Mouse (Mus musculus) embryonic stem cell, embryonic (primary cell): Measurements from ENCODE around the gene Prss54.

Experiments
- CTCF ChIA-PET, 4 experiments: fragments of 300-600 bp in 2 of 4; fragments of 350-600 bp in 2 of 4; sonication (Branson Sonifier 250); formaldehyde crosslinking; loops; one replicate each; lab custom pipeline; 2022; ENCODE audit warnings: inconsistent platforms in 2 of 4; lab: Charles Lee
- POLR2A ChIA-PET, 4 experiments: fragments of 300-600 bp in 2 of 4; fragments of 350-600 bp in 2 of 4; sonication (Branson Sonifier 250); formaldehyde crosslinking; loops; one replicate each; lab custom pipeline; 2022; ENCODE audit warnings: antibody characterized with exemption in 4 of 4, inconsistent platforms in 1 of 4; lab: Charles Lee

Gene Prss54

GRCm38 (mm10) chr8:95590539-95590938, 14.4 kb upstream of the Prss54 start:
- ChIA-PET CTCF (interaction anchor here in 2 of 4 experiments (0.6 to 1.3 kb wide), 3 partner anchors 9 to 28 kb away, joined by 3 to 6 read pairs (median 4); no protein-coding TSS in a partner anchor), POLR2A (interaction anchor here in 1 of 4 experiments (1.2 kb wide), 1 partner anchor 9 kb away, joined by 5 read pairs; no protein-coding TSS in a partner anchor)

- ChIA-PET CTCF (interaction anchor here in 3 of 4 experiments (0.6 to 1.4 kb wide), 8 partner anchors 11 to 162 kb away, joined by 3 to 5 read pairs (median 3); no protein-coding TSS in a partner anchor), POLR2A (interaction anchor here in 2 of 4 experiments (0.6 to 1.4 kb wide), 3 partner anchors 11 to 265 kb away, joined by 3 to 5 read pairs (median 5); no protein-coding TSS in a partner anchor)
These were observed 13.1 kb upstream of the Prss54 start for GRCm38 (mm10) chr8:95589282-95589681.

GRCm38 (mm10) chr8:95587339-95587738, 11.2 kb upstream of the Prss54 start:
- ChIA-PET POLR2A (no interaction called here), CTCF (interaction anchor here in 1 of 4 experiments (0.7 to 1.4 kb wide), 2 partner anchors 11 to 255 kb away, joined by 3 to 5 read pairs; partner anchors contain the start of genes Prss54, Usb1 and Zfp319)

- CTCF ChIA-PET = no interaction called here
- POLR2A ChIA-PET = interaction anchor here in 1 of 4 experiments (0.6 kb wide), 1 partner anchor 33 kb away, joined by 8 read pairs; no protein-coding TSS in a partner anchor
These were observed 3.0 kb downstream of the Prss54 start for GRCm38 (mm10) chr8:95573146-95573545.

GRCm38 (mm10) chr8:95566809-95567208, 9.3 kb downstream of the Prss54 start:
- ChIA-PET CTCF (interaction anchor here in 1 of 4 experiments (0.7 kb wide), 2 partner anchors 80 to 781 kb away, joined by 3 to 4 read pairs; no protein-coding TSS in a partner anchor), POLR2A (no interaction called here)

GRCm38 (mm10) chr8:95566217-95566616, 9.9 kb downstream of the Prss54 start:
- CTCF ChIA-PET = interaction anchor here in 1 of 4 experiments (0.7 kb wide), 1 partner anchor 58 kb away, joined by 4 read pairs; no protein-coding TSS in a partner anchor

GRCm38 (mm10) chr8:95555963-95556362, 20.2 kb downstream of the Prss54 start:
- ChIA-PET POLR2A (interaction anchor here in 1 of 4 experiments (1.0 to 1.1 kb wide), 3 partner anchors 8 to 11 kb away, joined by 3 to 4 read pairs (median 3); no protein-coding TSS in a partner anchor), CTCF (no interaction called here)

More at GRCm38 (mm10) chr8:95566217-95566616, 9.9 kb downstream of the Prss54 start:
- POLR2A ChIA-PET = interaction anchor here in 1 of 4 experiments (0.6 to 1.3 kb wide), 3 partner anchors 10 to 510 kb away, joined by 3 to 4 read pairs (median 3); no protein-coding TSS in a partner anchor

- POLR2A ChIA-PET = interaction anchor here in 1 of 4 experiments (1.1 to 1.2 kb wide), 2 partner anchors 12 to 50 kb away, joined by 3 to 4 read pairs; no protein-coding TSS in a partner anchor
These were observed 24.6 kb downstream of the Prss54 start for GRCm38 (mm10) chr8:95551577-95551976.

GRCm38 (mm10) chr8:95549871-95550829, 26.0 kb downstream of the Prss54 start:
- ChIA-PET CTCF (interaction anchor here in 2 of 4 experiments (0.6 to 0.7 kb wide), 4 partner anchors 51 to 370 kb away, joined by 3 to 11 read pairs (median 3); no protein-coding TSS in a partner anchor), POLR2A (interaction anchor here in 3 of 4 experiments (0.5 to 1.2 kb wide), 10 partner anchors 9 to 218 kb away, joined by 3 to 6 read pairs (median 3); partner anchors contain the start of genes Ccdc113 (in 2 of the 3), Usb1 (in 1 of the 3) and Zfp319 (in 1 of the 3))

More at GRCm38 (mm10) chr8:95551577-95551976, 24.6 kb downstream of the Prss54 start:
- CTCF ChIA-PET = no interaction called here

- CTCF ChIA-PET = interaction anchor here (0.7 to 1.2 kb wide), 7 partner anchors 14 to 243 kb away, joined by 3 to 8 read pairs (median 3); partner anchors contain the start of gene Ccdc113 (in 1 of the 4)
- POLR2A ChIA-PET = interaction anchor here in 3 of 4 experiments (0.7 to 1.6 kb wide), 15 partner anchors 8 to 216 kb away, joined by 3 to 11 read pairs (median 4); partner anchors contain the start of genes Ccdc113 (in 2 of the 3), Usb1 (in 2 of the 3), Csnk2a2 (in 1 of the 3) and Zfp319 (in 1 of the 3)
These were observed 28.2 kb downstream of the Prss54 start for GRCm38 (mm10) chr8:95547931-95548330.

GRCm38 (mm10) chr8:95546986-95547385, 29.2 kb downstream of the Prss54 start:
- ChIA-PET POLR2A (interaction anchor here in 3 of 4 experiments (0.6 to 4.2 kb wide), 16 partner anchors 9 to 150 kb away, joined by 3 to 47 read pairs (median 6); partner anchors contain the start of gene Ccdc113 (in 3 of the 3)), CTCF (interaction anchor here (0.5 to 2.5 kb wide), 8 partner anchors 13 to 587 kb away, joined by 3 to 9 read pairs (median 4); partner anchors contain the start of gene Ccdc113 (in 2 of the 4))

GRCm38 (mm10) chr8:95545815-95546214, 30.3 kb downstream of the Prss54 start:
- ChIA-PET CTCF (interaction anchor here (0.7 to 2.5 kb wide), 16 partner anchors 12 to 225 kb away, joined by 3 to 9 read pairs (median 4); partner anchors contain the start of genes Ccdc113 (in 3 of the 4) and Mmp15 (in 1 of the 4)), POLR2A (interaction anchor here (0.6 to 4.2 kb wide), 43 partner anchors 9 to 484 kb away, joined by 3 to 47 read pairs (median 4); partner anchors contain the start of genes Ccdc113 (in 4 of the 4), Csnk2a2 (in 2 of the 4), Mmp15 (in 2 of the 4) and Usb1 (in 2 of the 4))

- CTCF ChIA-PET = no interaction called here
- POLR2A ChIA-PET = interaction anchor here in 2 of 4 experiments (3.9 to 4.2 kb wide), 2 partner anchors 9 to 10 kb away, joined by 34 to 47 read pairs; partner anchors contain the start of gene Ccdc113 (in 2 of the 2)
These were observed 33.1 kb downstream of the Prss54 start for GRCm38 (mm10) chr8:95543065-95543464.

- ChIA-PET POLR2A (no interaction called here), CTCF (no interaction called here)
These were observed 33.9 kb downstream of the Prss54 start for GRCm38 (mm10) chr8:95542191-95542590.

GRCm38 (mm10) chr8:95539487-95539886, 36.7 kb downstream of the Prss54 start:
- ChIA-PET CTCF (interaction anchor here in 1 of 4 experiments (0.6 kb wide), 1 partner anchor 458 kb away, joined by 3 read pairs; no protein-coding TSS in a partner anchor), POLR2A (no interaction called here)

GRCm38 (mm10) chr8:95533584-95534387, 42.4 kb downstream of the Prss54 start, which contains the start of gene Ccdc113:
TSS of gene Ccdc113 (plus strand) at chr8:95534085.
- ChIA-PET POLR2A (interaction anchor here (0.6 to 5.7 kb wide), 26 partner anchors 11 to 368 kb away, joined by 3 to 47 read pairs (median 3); partner anchors contain the start of genes Usb1 (in 2 of the 4), Zfp319 (in 2 of the 4) and Mmp15 (in 1 of the 4)), CTCF (interaction anchor here (0.5 to 1.9 kb wide), 13 partner anchors 11 to 520 kb away, joined by 3 to 6 read pairs (median 3); partner anchors contain the start of gene Csnk2a2 (in 1 of the 4))
